In the genomic region with DNA sequence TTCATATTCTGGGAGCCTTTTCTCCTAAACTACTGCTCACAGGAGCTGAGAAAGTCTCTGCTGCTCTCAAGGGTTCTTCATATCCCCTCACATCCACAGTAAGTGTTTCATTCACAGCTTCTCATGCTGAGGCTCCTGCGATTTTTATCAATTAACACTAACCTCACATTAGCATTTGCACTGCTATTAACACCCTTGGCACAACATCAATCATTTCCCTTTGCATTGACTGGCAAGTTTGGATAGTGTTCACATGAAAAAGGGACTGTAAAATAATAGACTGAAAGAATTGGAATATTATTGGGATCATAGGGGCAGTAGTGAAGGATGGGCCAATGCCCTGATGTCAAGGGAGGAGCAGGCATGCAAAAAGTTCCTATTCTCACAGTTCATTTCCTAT, we compare ENCODE assay signal across 28 mouse cellular contexts.
"Had no signal": no experiment of that assay in that cellular context is flagged by ENCODE, and none has a peak within 500 bp of the region (broad histone marks: within the 10 kb centered on the region; RNA-seq: fewer than 3 reads in every experiment).

No protein-coding gene starts in this region.

- H3K4me2 ChIP-seq: heart, embryonic 11.5 days; heart, embryonic 13.5 days; heart, embryonic 15.5 days; hindbrain, embryonic 13.5 days; hindbrain, embryonic 15.5 days; kidney, embryonic 15.5 days; limb, embryonic 12.5 days; liver, embryonic 11.5 days; liver, embryonic 13.5 days; liver, embryonic 15.5 days had no signal

- DNase-seq: gastrocnemius, postnatal 14 days; gastrocnemius, postnatal 36 days; heart, adult 11 months; heart, adult 2 months; heart, postnatal 14 days; heart, postnatal 36 days; kidney, adult 11 months; kidney, adult 2 months; kidney, adult 9 months; kidney, postnatal 14 days; kidney, postnatal 36 days; liver; liver, embryonic 13.5 days had no signal

- H3K9ac ChIP-seq: heart, embryonic 13.5 days; heart, embryonic 15.5 days; hindbrain, embryonic 13.5 days; hindbrain, embryonic 15.5 days; kidney, embryonic 15.5 days; limb, embryonic 12.5 days; liver, embryonic 13.5 days; liver, embryonic 15.5 days had no signal

- H3K27ac ChIP-seq: heart, adult 2 months; heart, embryonic 13.5 days; heart, embryonic 15.5 days; hindbrain, embryonic 13.5 days; hindbrain, embryonic 15.5 days; hindbrain, postnatal 0 days; kidney, embryonic 15.5 days; kidney, postnatal 0 days; layer of hippocampus, adult 2 months; left cerebral cortex, adult 2 months; limb, embryonic 10.5 days; limb, embryonic 12.5 days; liver, embryonic 13.5 days; liver, embryonic 15.5 days had no signal

- H3K4me3 ChIP-seq: heart, adult 2 months; heart, embryonic 13.5 days; heart, embryonic 15.5 days; hindbrain, embryonic 13.5 days; hindbrain, embryonic 15.5 days; kidney, embryonic 15.5 days; layer of hippocampus, adult 2 months; left cerebral cortex, adult 2 months; limb, embryonic 10.5 days; limb, embryonic 12.5 days; liver, embryonic 13.5 days; liver, embryonic 15.5 days had no signal

- H3K27me3 ChIP-seq: heart, embryonic 13.5 days; heart, embryonic 15.5 days; hindbrain, embryonic 13.5 days; hindbrain, embryonic 15.5 days; kidney, embryonic 15.5 days; limb, embryonic 12.5 days; liver, embryonic 13.5 days; liver, embryonic 15.5 days had no signal

- H3K4me1 ChIP-seq: heart, embryonic 13.5 days; heart, embryonic 15.5 days; hindbrain, embryonic 13.5 days; hindbrain, embryonic 15.5 days; kidney, embryonic 15.5 days; limb, embryonic 10.5 days; limb, embryonic 12.5 days; liver, embryonic 13.5 days; liver, embryonic 15.5 days had no signal

- ATAC-seq: hindbrain, postnatal 0 days; intestine, embryonic 16.5 days had no signal

- H3K9me3 ChIP-seq: heart, embryonic 13.5 days; heart, embryonic 15.5 days; hindbrain, embryonic 13.5 days; hindbrain, embryonic 15.5 days; kidney, embryonic 15.5 days; limb, embryonic 10.5 days; limb, embryonic 12.5 days; liver, embryonic 13.5 days; liver, embryonic 15.5 days had no signal

- H3K36me3 ChIP-seq: heart, embryonic 13.5 days; heart, embryonic 15.5 days; hindbrain, embryonic 13.5 days; hindbrain, embryonic 15.5 days; kidney, embryonic 15.5 days; limb, embryonic 10.5 days; limb, embryonic 12.5 days; liver, embryonic 13.5 days; liver, embryonic 15.5 days had no signal
